Mouse (Mus musculus): Measurements from ENCODE around the gene Zcchc10.

- TF ChIP-seq EP300 (IDR thresholded peaks at IDR 0.05; ENCODE audit: insufficient read depth, low read depth, low read length) (no peak), POLR2A (IDR thresholded peaks at IDR 0.05; ENCODE audit: insufficient read depth, low read depth, low read length) (no peak), CTCF (IDR thresholded peaks at IDR 0.05) (no peak)
Measured at GRCm38 (mm10) chr11:53337684-53338083, 13.2 kb downstream of the Zcchc10 start.
